Mouse (Mus musculus) Patski (cell line): ENCODE data around the gene Llph. TPM values are rescaled to one million over a fixed set of nuclear protein-coding genes. Genes with fewer than 3 reads are reported as not detected.
A peak's percentile ranks its signal among the peaks of the same experiment; 100 is the strongest.

Experiments
- ATAC-seq: fragments of 100-300 bp; one replicate; pipeline ENCODE4 v1.8.0; 2021
- CTCF ChIA-PET: fragments of 350-600 bp; sonication (Branson Sonifier 250); formaldehyde crosslinking; loops from one replicate; lab custom pipeline; 2022; ENCODE audit warnings: inconsistent platforms; lab: Charles Lee
- POLR2A ChIA-PET: fragments of 350-600 bp; sonication (Branson Sonifier 250); formaldehyde crosslinking; loops from one replicate; lab custom pipeline; 2022; ENCODE audit warnings: antibody characterized with exemption, inconsistent platforms; lab: Charles Lee
- DNase-seq: peaks from one replicate; pipeline ENCODE4 v3.0.0-alpha.2; 2011; ENCODE audit warnings: low read depth, low spot score
- H3K27me3 ChIP-seq: fragments of 371-371 bp; one replicate; pipeline ENCODE4 v1.5.1; 2021
- CTCF ChIP-seq: fragments of 100-300 bp; IDR thresholded peaks from one replicate; pipeline ENCODE4 v1.5.1; 2021
- in situ Hi-C: fragments of 300-500 bp; cut with MboI; formaldehyde crosslinking; loops from 3 replicates; pipeline ENCODE4 v1.11.1; 2018; ENCODE audit warnings: low pct_unique_long_range_greater_than_20kb, mixed read lengths
- polyA plus RNA-seq: library from polyadenylated mRNA; unstranded; gene quantifications from one replicate; pipeline ENCODE4 v1.2.3, GENCODE M21; 2021

Gene Llph
- polyA plus RNA-seq, 1 experiment from 2014 or later, result 41.9 TPM

DNA sequence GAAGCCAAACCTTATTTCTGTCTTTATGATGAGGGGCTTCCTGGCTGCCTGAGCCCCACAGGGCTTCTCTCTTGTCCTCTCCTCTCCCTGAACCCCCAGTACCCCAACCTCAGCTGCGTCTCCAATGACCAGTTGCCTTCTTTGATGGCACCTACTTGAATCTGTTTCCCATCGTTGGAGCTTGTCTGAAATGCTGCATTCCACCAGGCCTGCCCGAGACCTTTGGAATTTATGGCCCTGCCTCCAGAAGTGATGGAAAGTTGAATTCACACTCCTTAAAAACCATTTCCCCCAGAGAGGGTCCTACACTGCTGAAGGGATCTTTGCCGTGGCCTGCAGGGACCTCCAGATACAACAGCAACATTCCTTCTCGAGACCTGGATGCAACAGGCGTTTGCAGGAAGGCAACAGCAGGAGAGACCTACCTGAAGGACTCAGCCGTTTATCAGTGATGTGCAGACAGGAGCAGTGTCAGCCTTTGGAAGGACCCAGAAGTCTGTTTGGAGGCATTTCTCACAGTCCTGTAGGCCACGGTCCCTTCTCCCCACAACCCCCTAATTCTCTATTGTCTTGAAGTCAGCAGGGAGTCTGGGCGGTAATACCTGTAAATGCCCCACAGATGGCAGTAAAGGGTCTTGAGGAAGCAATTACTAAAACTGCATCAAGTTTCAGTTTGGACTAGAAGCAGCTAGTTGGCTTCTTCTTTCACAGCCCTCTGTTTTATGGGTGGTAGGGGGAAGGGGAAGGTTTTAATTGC is 20.3 kb downstream of the Llph start:
- ChIA-PET POLR2A (interaction anchor here (0.8 kb wide), 1 partner anchor 1009 kb away, joined by 3 read pairs; no protein-coding TSS in a partner anchor), CTCF (interaction anchor here (0.9 to 1.5 kb wide), 3 partner anchors 10 to 15 kb away, joined by 3 to 6 read pairs (median 3); no protein-coding TSS in a partner anchor)
- in situ Hi-C loops, result loop anchor here (5.0 to 10.0 kb wide), 2 partner anchors 625 to 1018 kb away; no protein-coding TSS in a partner anchor
- peaks cover 8% of the 10 kb centered on the region for H3K27me3 ChIP-seq
- DNase-seq (no peak), ATAC-seq (peak; percentile 79)
- peak; percentile 78 for TF ChIP-seq CTCF

DNA sequence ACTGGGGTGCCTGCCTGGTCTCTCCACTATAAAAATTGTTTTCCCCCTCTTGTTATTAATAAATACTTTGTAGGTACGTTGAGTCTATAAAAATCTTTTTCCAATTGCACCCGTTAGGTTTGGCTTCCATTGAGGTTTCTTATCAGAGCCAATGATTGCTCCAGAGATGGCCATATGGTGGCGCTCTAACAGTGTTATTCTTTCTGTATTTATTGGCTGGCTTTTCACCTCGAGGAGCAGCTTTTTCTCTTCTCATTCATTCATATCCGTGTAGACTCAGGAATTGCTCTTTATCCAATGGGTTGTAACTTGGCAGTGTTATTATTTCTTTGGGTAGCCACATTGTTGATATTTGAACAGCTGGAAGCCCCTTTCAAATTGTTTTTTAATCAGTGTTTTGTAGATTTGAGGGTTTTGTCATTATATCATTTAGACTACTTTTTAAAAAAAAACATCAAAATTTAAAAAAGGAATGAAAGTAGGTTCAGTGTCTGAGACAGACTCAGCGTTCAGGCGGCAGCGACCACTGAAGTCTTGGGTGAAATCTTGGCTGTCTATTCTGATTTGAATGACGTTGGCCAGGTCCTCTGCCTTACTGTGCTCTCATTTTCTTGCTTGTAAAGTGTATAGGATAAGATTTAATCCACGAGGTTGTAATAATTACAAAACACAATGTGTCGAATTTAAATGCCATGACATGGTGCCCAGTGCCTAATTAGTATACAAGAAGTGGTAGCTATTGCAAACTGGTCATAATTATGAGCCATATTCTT is 24.2 kb downstream of the Llph start:
- no peak for TF ChIP-seq CTCF
- DNase-seq, result no peak
- ATAC-seq, result no peak
- ChIA-PET POLR2A (interaction anchor here (1.0 kb wide), 1 partner anchor 12 kb away, joined by 3 read pairs; no protein-coding TSS in a partner anchor), CTCF (interaction anchor here (1.7 to 2.0 kb wide), 3 partner anchors 8 to 625 kb away, joined by 5 to 7 read pairs (median 6); no protein-coding TSS in a partner anchor)
- H3K27me3 ChIP-seq, result no peaks in the 10 kb centered on the region
- in situ Hi-C loops, result no loop called here

DNA sequence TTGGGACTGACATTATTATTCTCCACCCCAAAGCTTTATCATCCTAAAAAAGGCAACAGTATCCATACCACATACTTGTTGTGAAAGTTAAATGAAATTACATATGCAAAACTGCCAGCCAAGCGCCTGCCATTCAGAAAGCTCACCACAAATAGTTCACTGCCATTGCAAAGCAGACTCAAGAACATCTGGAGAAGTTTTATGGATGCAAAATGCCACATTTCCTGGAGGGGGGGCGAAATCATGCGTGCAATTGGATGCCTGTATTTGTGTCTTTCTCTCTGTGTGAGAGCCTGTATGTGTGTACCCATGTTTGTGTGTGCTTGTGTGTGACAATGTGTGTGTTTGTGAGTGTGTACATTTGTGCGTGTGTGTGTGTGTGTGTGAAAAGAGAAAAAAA is 24.9 kb downstream of the Llph start:
- ChIA-PET POLR2A (no interaction called here), CTCF (no interaction called here)
- TF ChIP-seq CTCF, result no peak
- no peak for ATAC-seq
- in situ Hi-C loops, result no loop called here
- DNase-seq, result no peak
- H3K27me3 ChIP-seq, result no peaks in the 10 kb centered on the region

DNA sequence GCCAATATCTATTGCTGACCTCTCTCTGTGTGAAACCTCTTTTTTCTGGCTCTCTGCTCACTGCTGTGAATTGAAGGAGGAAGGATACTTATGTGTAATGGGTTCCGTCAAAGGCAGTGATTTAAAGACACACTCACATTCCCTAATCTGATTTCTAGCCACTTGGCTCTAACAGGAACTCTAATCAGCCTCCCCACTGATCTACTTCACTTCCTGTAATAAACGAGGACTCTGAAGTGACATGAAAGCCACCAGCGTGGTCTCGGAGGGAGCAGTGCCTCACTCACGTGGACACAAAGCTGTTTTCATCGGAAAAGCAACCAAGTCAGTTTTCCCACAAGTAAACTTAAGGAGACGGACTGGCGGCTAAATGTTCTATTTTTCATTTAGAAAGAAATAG is 25.9 kb downstream of the Llph start:
- TF ChIP-seq CTCF, result no peak
- POLR2A ChIA-PET, result interaction anchor here (0.6 kb wide), 1 partner anchor 44 kb away, joined by 3 read pairs; no protein-coding TSS in a partner anchor
- CTCF ChIA-PET, result no interaction called here
- DNase-seq (no peak), ATAC-seq (no peak)
- no peaks in the 10 kb centered on the region for H3K27me3 ChIP-seq
- in situ Hi-C loops, result no loop called here

DNA sequence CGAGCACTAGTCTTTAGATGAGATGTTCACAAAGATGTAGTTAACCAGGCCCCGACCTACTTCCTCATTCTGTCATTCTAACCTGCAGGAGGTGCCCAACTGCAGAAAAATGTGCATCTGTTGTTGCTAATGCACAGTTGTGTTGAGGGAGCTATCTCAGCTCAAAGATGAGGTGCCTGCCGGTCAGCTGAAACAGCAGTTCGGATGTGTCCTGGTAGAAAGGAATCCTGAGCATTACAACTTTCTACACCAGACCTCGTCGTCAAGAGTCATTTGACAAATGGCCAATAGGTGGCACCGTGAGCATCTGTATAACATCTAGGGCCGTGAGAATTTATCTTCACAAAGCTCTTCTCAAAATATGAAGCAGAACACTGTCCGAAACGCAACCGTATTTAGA is 30.4 kb downstream of the Llph start:
- ChIA-PET POLR2A (no interaction called here), CTCF (interaction anchor here (0.6 to 3.7 kb wide), 12 partner anchors 10 to 619 kb away, joined by 3 to 21 read pairs (median 4); partner anchors contain the start of gene Llph)
- in situ Hi-C loops, result no loop called here
- peak; percentile 83 for ATAC-seq
- no peak for DNase-seq
- H3K27me3 ChIP-seq, result no peaks in the 10 kb centered on the region
- peak; percentile 77 for TF ChIP-seq CTCF

DNA sequence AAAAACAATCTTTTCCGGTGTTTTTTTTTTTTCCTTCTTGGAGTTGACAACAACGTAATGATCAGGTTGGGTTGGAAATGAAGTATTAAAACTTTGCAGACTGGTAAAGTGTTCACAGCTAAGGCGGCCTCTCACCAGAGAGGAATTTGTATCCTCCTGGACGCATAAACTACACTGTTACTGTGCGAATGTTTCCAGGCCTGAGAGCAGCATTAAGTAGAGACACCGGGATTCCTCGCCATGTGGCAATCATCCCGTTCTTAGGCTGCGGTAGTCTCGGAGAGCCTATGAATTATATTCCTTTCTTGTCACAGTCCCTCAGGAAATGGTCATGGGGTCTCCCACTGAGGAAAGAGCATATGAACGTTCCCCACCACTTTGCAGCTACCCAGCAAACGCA is 40.9 kb downstream of the Llph start:
- TF ChIP-seq CTCF, result no peak
- no peak for DNase-seq
- POLR2A ChIA-PET, result interaction anchor here (0.7 kb wide), 1 partner anchor 89 kb away, joined by 4 read pairs; no protein-coding TSS in a partner anchor
- CTCF ChIA-PET, result interaction anchor here (2.0 kb wide), 1 partner anchor 11 kb away, joined by 8 read pairs; no protein-coding TSS in a partner anchor
- no peaks in the 10 kb centered on the region for H3K27me3 ChIP-seq
- ATAC-seq, result no peak
- in situ Hi-C loops, result no loop called here

DNA sequence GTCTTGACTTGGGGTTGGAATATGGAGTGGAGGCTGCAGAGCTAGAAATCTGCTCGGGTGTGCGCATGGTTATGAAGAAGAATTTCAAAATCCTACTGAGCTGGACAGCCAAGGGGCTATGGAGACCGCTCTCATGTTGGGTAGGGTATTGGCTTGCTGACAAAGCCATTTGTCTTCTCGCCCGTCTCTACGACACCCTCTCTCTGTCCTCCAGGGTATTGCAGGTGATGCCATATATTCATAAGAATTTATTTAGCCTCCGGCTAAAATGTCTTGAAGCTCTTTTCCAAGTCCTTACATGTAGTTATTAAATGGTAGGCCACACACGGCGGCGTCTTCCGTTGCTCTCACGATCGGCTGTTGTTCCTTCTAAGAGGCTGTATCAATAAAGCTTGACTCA is 43.1 kb downstream of the Llph start:
- no peak for TF ChIP-seq CTCF
- DNase-seq, result no peak
- no peak for ATAC-seq
- H3K27me3 ChIP-seq, result no peaks in the 10 kb centered on the region
- CTCF ChIA-PET, result interaction anchor here (0.9 to 4.0 kb wide), 9 partner anchors 8 to 606 kb away, joined by 3 to 21 read pairs (median 11); no protein-coding TSS in a partner anchor
- in situ Hi-C loops, result no loop called here
- POLR2A ChIA-PET, result interaction anchor here (0.6 to 1.1 kb wide), 2 partner anchors 11 to 30 kb away, joined by 7 read pairs; no protein-coding TSS in a partner anchor

DNA sequence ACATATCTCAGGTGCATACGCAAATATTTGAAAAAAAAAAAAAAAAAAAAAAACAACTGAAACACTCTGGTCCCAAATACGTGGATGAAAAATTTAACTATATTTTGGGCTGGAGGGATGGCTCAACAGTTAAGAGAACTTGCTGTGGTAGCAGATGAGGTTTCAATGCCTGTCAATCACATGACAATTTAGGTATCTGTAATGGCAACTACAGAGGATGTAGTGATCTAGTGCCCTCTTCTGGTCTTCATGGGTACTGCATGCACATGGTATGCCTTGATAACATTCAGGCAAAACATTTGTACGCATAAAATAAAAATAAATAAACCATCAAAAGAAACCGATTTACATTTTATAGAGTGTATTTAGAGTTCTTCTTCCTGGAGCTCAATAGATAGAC is 43.9 kb downstream of the Llph start:
- no peaks in the 10 kb centered on the region for H3K27me3 ChIP-seq
- in situ Hi-C loops, result no loop called here
- DNase-seq (no peak), ATAC-seq (no peak)
- ChIA-PET POLR2A (interaction anchor here (0.6 to 1.1 kb wide), 2 partner anchors 11 to 31 kb away, joined by 7 read pairs; no protein-coding TSS in a partner anchor), CTCF (interaction anchor here (0.9 to 4.0 kb wide), 14 partner anchors 8 to 761 kb away, joined by 3 to 21 read pairs (median 4); no protein-coding TSS in a partner anchor)
- peak; percentile 69 for TF ChIP-seq CTCF

DNA sequence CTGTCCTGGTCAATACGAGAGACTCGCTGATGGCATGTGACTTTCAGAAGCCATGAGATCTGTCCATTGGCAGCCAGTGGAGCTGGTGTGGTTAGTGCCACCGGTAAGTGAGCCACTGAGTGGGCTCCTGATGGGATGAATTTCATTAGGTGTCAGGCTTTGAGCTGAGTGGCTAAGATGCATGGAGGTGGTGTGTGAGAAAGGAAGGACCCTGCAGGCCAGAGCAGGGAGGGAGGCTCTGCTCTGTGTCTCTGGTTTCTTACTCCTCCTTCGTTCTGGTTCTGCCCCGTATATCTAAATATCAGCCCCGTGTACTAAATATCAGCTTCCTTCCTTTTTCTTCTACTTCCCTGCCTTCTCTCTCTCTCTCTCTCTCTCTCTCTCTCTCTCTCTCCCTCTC is 44.4 kb downstream of the Llph start:
- no peak for ATAC-seq
- ChIA-PET POLR2A (interaction anchor here (1.1 kb wide), 1 partner anchor 31 kb away, joined by 7 read pairs; no protein-coding TSS in a partner anchor), CTCF (interaction anchor here (0.9 to 4.0 kb wide), 12 partner anchors 9 to 761 kb away, joined by 3 to 21 read pairs (median 4); no protein-coding TSS in a partner anchor)
- no peaks in the 10 kb centered on the region for H3K27me3 ChIP-seq
- in situ Hi-C loops, result no loop called here
- TF ChIP-seq CTCF, result no peak
- DNase-seq, result no peak

DNA sequence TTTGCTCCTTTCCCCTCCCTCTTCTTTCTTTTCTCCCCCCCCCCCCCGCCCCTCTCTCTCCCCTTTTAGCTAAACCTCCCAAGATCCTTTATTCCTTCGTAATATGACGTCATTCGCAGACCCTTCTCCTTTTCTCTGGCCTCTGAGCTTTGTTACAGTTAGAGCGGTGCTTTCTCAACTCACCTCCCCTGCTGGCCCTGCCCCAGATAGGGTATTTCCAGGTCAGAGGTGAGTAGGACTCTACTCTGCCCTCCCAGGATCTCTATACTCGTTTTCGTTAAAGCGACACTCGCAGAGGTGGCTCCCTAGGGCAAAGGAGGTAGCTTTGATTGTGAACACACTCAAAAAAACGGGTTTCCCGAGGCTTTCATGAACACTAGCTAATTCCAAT is 45.0 kb downstream of the Llph start:
- TF ChIP-seq CTCF, result no peak
- no peak for DNase-seq
- no peaks in the 10 kb centered on the region for H3K27me3 ChIP-seq
- no peak for ATAC-seq
- CTCF ChIA-PET, result interaction anchor here (0.9 to 4.0 kb wide), 9 partner anchors 9 to 38 kb away, joined by 4 to 21 read pairs (median 11); no protein-coding TSS in a partner anchor
- POLR2A ChIA-PET, result interaction anchor here (0.6 kb wide), 1 partner anchor 551 kb away, joined by 4 read pairs; no protein-coding TSS in a partner anchor
- in situ Hi-C loops, result no loop called here
